Mouse (Mus musculus): ENCODE measurements at regions not wholly inside any gene's neighbourhood (a gene's known extent, or its start where the extent isn't known, plus 50 kb on each side); places are given as distances from the start of the nearest gene placed in this dataset.
"Not testable (repeated sequence)": the region's sequence is repeated elsewhere in the genome, so short reads cannot be mapped to it uniquely, and the experiment has no call there.

- DNase-seq = no peak
These were observed 114.4 kb downstream of the Dicer1 start for GRCm38 (mm10) chr12:104637046-104638032.

GRCm38 (mm10) chr12:104636474-104636873 lies 115.3 kb downstream of the Dicer1 start:
- DNase-seq = no peak

GRCm38 (mm10) chr12:104634818-104635217 lies 116.9 kb downstream of the Dicer1 start:
- no peak for DNase-seq

- DNase-seq = no peak
These were observed 121.2 kb downstream of the Dicer1 start for GRCm38 (mm10) chr12:104630590-104630989.

- DNase-seq = no peak
These were observed 122.3 kb downstream of the Dicer1 start for GRCm38 (mm10) chr12:104629449-104629848.

GRCm38 (mm10) chr12:104626054-104626453 lies 125.7 kb downstream of the Dicer1 start:
- no peak for DNase-seq

GRCm38 (mm10) chr12:104623896-104624685 lies 127.7 kb downstream of the Dicer1 start:
- DNase-seq = no peak

GRCm38 (mm10) chr12:104617111-104617725 lies 134.5 kb downstream of the Dicer1 start:
- DNase-seq = peak; percentile 61

- peak; percentile 47 for DNase-seq
These were observed 137.5 kb downstream of the Dicer1 start for GRCm38 (mm10) chr12:104614240-104614639.

GRCm38 (mm10) chr12:104609767-104610166 lies 136.6 kb upstream of the Gsc start:
- DNase-seq = peak; percentile 50

- DNase-seq = not testable (repeated sequence)
These were observed 135.8 kb upstream of the Gsc start for GRCm38 (mm10) chr12:104608956-104609355.

GRCm38 (mm10) chr12:104607410-104607809 lies 134.3 kb upstream of the Gsc start:
- DNase-seq = no peak

- DNase-seq = peak; percentile 58
These were observed 132.6 kb upstream of the Gsc start for GRCm38 (mm10) chr12:104605535-104606399.

- DNase-seq = no peak
These were observed 124.9 kb upstream of the Gsc start for GRCm38 (mm10) chr12:104598056-104598455.

GRCm38 (mm10) chr12:104593526-104594155 lies 120.5 kb upstream of the Gsc start:
- DNase-seq = no peak

GRCm38 (mm10) chr12:104592791-104593525 lies 119.8 kb upstream of the Gsc start:
- no peak for DNase-seq

GRCm38 (mm10) chr12:104591571-104591970 lies 118.4 kb upstream of the Gsc start:
- no peak for DNase-seq

GRCm38 (mm10) chr12:104590291-104590690 lies 117.2 kb upstream of the Gsc start:
- DNase-seq = no peak

GRCm38 (mm10) chr12:104584408-104584807 lies 111.3 kb upstream of the Gsc start:
- DNase-seq = no peak

- DNase-seq = no peak
These were observed 107.7 kb upstream of the Gsc start for GRCm38 (mm10) chr12:104580796-104581195.

- DNase-seq = no peak
These were observed 94.5 kb upstream of the Gsc start for GRCm38 (mm10) chr12:104567622-104568021.

Data from lung, postnatal 10 days (tissue).